Mouse (Mus musculus): ENCODE results near the gene Fbxo31.
"Not testable (repeated sequence)": the region's sequence is repeated elsewhere in the genome, so short reads cannot be mapped to it uniquely, and the experiment has no call there.

Fbxo31 gene

DNA sequence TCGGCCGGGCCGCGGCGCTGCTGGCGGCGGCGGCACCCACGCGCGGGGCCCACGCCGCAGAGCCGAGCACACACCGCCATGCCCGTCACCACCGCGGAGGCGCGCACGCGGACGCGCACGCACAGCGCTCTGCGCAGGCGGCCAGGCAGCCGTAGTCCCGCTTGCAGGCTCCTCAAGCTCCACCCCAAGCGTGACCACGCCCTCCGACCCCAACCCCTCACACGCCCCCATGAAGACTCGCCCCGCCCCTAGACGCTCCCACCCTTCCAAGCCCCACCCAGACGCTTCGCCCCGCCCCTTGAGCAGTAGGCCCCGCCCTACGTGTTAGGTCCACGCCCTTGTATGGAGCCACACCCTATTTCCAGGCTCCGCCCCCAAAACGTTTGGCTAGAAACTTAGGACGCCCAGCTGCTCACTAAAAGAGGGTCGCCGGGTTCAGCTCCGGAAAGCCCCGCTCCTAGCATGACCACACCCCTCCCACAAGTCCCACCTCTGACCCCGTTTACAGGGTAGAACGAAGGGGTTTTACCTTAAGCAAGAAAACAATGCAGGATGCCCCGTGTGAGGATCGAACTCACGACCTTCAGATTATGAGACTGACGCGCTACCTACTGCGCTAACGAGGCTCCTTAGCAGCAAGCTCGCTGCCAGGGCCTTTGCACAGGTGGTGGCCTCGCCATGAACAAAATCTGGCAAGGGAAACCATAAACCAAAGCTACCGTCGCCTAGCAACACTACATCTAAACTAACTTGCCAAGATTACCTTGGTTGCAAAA is at the start of gene Fbxo31:
TSS of gene Fbxo31 (minus strand) at position 131 of the 776 bp plus-strand sequence.
- peak; percentile 93 to 94 for DNase-seq

GRCm38 (mm10) chr8:121623043-121623442 is 44.4 kb upstream of the Fbxo31 start:
- DNase-seq: no peak

DNA sequence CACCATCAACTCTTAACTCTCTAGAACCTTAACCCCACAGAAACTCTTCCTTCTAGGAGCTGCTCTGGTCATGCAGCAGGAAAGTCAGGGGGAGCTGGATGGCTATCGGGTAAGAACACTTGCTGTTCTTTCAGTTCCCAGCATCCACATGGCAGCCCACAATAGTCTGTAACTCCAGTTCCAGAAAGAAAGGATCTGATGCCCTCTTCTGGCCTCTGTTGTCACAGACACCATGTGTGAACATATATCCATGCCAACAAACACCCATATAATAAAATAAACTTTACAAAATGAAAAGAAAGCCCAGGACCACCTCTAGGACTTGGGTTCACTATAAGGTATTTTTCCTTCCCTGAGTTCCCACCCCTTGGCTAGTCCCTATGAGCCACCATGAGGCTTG is 43.3 kb upstream of the Fbxo31 start:
- DNase-seq: peak in 1 of 2 experiments; percentile 52

DNA sequence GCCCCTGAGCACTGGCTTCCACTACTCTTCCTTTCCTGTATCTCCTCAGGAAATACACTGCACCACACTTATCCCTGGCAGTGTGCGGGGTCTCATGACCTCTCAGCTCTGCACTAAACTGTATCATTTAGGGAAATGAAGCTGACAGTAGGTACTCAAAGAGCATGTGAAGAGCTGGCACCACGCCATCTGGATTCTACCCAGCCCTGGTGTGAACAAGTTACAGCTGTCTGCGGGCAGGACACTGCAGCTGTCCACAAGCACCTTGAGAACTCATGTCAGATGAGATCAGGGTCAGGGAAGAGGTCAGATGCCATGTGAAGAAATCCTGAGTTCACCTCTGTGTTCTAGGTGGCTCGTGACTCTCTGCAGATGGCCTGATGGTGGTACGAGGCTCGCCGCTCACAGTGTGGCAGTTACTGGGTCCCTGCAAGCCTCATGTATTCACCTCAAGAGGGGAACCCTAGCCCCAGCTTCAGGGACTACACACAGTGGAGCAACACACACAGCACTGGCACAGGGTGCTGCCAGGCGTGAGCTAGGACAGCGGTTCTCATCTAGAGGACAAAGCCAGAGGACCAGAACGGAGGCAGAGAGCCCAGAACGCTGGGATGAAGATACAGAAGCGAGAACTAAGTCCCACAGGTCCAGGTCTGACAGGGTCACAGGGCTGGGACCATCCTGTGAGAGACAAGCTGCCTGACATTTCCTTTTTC is 42.4 kb upstream of the Fbxo31 start:
- no peak for DNase-seq

- DNase-seq: peak in 1 of 2 experiments; percentile 37
Measured at GRCm38 (mm10) chr8:121619401-121619995, 40.9 kb upstream of the Fbxo31 start.

DNA sequence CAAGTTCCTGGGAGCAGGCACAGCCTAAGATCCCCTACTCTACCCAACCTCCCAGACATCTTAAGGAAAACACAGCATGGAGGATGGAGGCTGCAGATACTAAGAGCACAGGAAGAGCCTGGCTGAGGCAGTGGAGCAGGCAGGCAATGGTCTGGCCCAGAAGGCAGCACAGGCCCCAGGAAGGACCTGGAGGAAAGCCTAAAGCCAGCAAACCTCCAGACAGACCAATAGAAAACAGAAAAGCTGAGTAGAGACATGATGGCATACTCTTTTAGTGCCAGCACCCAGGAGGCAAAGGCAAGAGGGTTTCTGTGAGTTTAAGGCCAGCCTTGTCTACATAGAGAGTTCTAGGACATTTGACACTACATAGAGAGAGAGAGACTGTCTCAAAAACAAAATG is 34.8 kb upstream of the Fbxo31 start:
- peak in 1 of 2 experiments; percentile 45 for DNase-seq

GRCm38 (mm10) chr8:121609916-121610315 is 31.3 kb upstream of the Fbxo31 start:
- peak; percentile 45 to 50 for DNase-seq

GRCm38 (mm10) chr8:121609251-121609650 is 30.6 kb upstream of the Fbxo31 start:
- DNase-seq: no peak

DNA sequence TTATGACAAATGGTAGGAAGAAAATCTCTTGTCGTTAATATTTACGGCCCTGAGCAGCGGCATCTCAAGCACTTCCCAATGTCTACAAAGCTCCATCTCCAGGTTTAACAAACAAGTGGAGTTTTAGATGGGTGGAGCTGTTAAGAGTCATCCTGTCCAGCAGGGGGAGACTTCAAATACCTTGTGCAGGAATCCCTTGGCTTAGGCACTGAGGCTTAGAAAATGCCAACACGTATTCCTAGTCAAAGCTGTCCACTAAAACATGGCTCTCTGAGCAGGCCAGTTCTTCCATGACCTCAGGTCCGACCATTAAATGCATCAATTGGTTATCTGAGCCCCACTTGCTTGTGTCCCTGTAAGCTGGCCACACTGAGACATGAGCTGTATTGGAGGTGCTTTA is 29.1 kb upstream of the Fbxo31 start:
- no peak for DNase-seq

DNA sequence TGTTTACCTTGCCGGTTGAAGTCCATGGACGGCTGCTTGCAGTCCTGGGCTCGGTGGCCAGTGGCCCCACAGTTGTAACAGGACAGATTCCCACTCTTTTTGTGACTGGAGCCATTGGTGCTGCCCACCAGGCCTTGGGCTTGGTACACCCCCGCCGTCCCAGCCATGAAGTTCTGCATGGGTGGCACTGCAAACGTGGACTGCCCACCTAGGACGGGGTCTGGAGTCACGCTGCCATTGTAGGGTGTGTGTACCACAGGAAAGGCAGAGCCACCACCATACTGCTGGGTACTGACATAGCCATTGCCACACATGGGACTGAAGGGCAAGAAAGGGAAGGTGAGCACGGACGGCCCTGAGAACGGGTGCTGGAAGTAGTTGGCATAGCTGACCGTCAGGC is 25.2 kb upstream of the Fbxo31 start:
- DNase-seq: no peak

GRCm38 (mm10) chr8:121602860-121603259 is 24.3 kb upstream of the Fbxo31 start:
- DNase-seq: peak; percentile 72 to 74

GRCm38 (mm10) chr8:121602411-121602810 is 23.8 kb upstream of the Fbxo31 start:
- DNase-seq: no peak

GRCm38 (mm10) chr8:121599842-121600241 is 21.2 kb upstream of the Fbxo31 start:
- DNase-seq: no peak

DNA sequence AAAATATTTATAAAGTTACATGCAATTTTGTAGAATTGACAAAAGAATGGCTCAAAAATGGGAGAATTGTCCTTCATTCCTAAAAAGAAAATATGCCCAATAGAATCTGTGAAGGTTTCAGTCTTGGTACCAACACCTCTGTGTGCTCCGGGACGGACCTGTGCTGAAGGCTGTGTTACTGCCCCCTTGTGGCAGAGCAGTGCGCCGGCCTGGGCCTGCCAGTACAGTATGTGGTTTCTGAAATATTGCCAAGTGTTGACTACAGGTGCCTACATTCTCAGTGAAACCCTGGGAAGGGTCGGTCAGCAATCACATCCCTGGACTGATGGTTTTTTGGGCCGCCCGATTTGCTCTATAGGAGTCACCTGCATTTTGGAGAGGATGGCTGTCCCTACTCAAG is 20.3 kb upstream of the Fbxo31 start:
- peak; percentile 90 for DNase-seq

DNA sequence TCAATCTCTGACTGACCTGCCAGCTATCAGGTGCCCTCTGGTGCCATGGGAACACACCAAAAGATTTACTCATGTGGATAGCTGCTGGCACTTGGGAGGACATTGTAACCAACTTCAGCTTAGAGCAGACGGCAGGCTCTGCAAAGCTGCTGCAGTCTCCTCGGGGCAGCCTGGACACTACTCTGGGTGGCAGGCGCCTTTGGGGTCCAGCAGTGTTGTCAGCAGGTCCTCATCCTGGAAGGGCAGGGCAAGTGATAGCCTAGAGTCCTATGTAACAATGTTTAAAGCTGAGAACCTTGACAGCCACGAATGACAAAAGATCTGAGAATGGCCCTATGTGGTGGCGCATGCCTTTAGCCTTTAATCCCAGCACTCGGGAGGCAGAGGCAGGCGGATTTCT is 19.6 kb upstream of the Fbxo31 start:
- DNase-seq: no peak

GRCm38 (mm10) chr8:121597492-121597891 is 18.9 kb upstream of the Fbxo31 start:
- DNase-seq: not testable (repeated sequence)

- no peak for DNase-seq
Measured at GRCm38 (mm10) chr8:121593983-121594382, 15.4 kb upstream of the Fbxo31 start.

GRCm38 (mm10) chr8:121593293-121593692 is 14.7 kb upstream of the Fbxo31 start:
- DNase-seq: no peak

- DNase-seq: no peak
Measured at GRCm38 (mm10) chr8:121591178-121592066, 12.8 kb upstream of the Fbxo31 start.

DNA sequence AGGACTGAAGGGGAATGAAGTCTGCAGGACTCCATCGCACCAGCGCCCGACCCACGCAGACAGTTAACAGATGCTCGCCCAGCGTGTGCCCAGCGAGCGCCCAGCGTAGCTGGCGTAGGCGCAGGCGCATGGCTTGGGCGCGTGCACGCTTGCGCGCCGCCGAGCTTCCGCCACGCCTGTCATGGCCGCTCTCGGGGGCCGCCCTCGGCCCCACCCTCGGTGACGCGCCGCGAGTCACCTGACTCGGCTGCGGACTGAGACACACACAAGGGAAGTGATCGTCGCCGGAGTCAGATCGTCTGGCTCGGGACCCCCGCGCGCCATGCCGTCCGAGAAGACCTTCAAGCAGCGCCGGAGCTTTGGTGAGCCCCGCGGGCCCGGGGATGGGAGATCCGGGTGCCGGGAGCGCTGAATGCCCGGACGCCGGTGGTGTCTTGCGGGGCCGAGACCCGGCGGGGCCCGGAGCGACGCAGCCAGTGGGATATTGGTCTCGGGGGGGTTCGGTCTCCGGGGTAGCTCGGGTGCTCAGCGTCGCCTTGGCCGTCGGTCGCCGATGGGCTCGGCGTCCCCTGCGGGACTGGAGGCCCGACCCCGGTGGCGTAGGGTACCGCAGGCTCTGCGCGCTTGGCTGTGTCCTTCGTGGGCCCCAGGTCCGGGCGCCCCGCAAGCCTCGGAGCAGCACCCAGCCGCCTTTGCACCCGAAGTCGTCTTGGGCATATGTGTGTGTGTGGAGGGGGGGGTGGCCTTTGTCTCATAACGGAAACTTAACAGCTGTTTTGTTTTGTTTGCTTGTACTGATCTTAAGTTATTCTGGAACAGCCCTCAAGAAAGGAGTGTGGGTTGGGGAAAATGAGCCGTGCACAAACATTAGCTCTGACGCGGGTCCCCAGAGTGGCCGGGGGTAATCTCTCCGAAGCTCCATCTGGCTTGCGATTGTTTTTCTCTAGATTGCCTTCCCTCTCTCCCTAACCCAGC is 11.9 kb upstream of the Fbxo31 start, which contains the start of gene Map1lc3b:
TSS of gene Map1lc3b (plus strand) at position 159 of the 975 bp plus-strand sequence.
- peak; percentile 93 to 99 for DNase-seq

GRCm38 (mm10) chr8:121589205-121589726 is 10.7 kb upstream of the Fbxo31 start:
- DNase-seq: no peak

All from cerebellum, adult 18-20 months (tissue).